Mouse (Mus musculus): ENCODE measurements around the gene Ube2k. TPM values are rescaled to one million over a fixed set of nuclear protein-coding genes. Genes with fewer than 3 reads are reported as not detected.

Gene Ube2k
- 48.6 to 59.6 TPM (median 49.9 TPM) in 3 replicates for total RNA-seq (2017)

GRCm38 (mm10) chr5:65536751-65537419 lies at the start of gene Ube2k, which contains the start of gene Smim14:
Gene Ube2k, plus strand, starts transcription at chr5:65537233.
Gene Smim14, minus strand, starts transcription at chr5:65537184.
- peak; percentile 79 for ATAC-seq (replicated peaks; ENCODE audit: insufficient number of reproducible peaks, low FRiP score, low TSS enrichment, poor library complexity, severe bottlenecking)

- ATAC-seq (replicated peaks; ENCODE audit: insufficient number of reproducible peaks, low FRiP score, low TSS enrichment, poor library complexity, severe bottlenecking) = no peak
These were observed 49.7 kb upstream of the Ube2k start for GRCm38 (mm10) chr5:65487381-65487780.

- no peak for ATAC-seq (replicated peaks; ENCODE audit: insufficient number of reproducible peaks, low FRiP score, low TSS enrichment, poor library complexity, severe bottlenecking)
These were observed 48.3 kb upstream of the Ube2k start for GRCm38 (mm10) chr5:65488725-65489124.

DNA sequence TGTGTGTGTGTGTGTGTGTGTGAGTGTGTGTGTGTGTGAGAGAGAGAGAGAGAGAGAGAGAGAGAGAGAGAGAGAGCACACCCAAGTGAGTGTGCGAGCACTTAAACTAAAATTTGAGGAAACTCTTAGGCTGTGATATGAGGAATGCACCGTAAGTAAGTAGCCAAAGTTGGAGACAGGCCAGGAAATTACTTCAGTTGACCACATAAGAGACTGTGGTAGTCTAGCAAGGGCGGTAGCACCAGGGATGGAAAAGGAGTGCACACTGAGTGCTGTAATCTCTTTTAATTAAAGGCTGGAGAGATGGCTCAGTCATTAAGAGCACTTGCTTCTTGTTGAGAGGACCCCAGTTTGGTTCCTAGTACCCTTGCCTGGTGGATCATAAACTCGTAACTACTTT lies 47.2 kb upstream of the Ube2k start:
- ATAC-seq (replicated peaks; ENCODE audit: insufficient number of reproducible peaks, low FRiP score, low TSS enrichment, poor library complexity, severe bottlenecking) = 0 out of 2 replicates have a peak, but pooled peaks have one; percentile 20

- peak; percentile 49 for ATAC-seq (replicated peaks; ENCODE audit: insufficient number of reproducible peaks, low FRiP score, low TSS enrichment, poor library complexity, severe bottlenecking)
These were observed 45.0 kb upstream of the Ube2k start for GRCm38 (mm10) chr5:65491767-65492715.

GRCm38 (mm10) chr5:65492716-65493531 lies 44.1 kb upstream of the Ube2k start, which contains the start of gene Gm43552:
Gene Gm43552, minus strand, starts transcription at chr5:65492833.
- peak; percentile 89 for ATAC-seq (replicated peaks; ENCODE audit: insufficient number of reproducible peaks, low FRiP score, low TSS enrichment, poor library complexity, severe bottlenecking)

GRCm38 (mm10) chr5:65500231-65500630 lies 36.8 kb upstream of the Ube2k start:
- ATAC-seq (replicated peaks; ENCODE audit: insufficient number of reproducible peaks, low FRiP score, low TSS enrichment, poor library complexity, severe bottlenecking) = no peak

GRCm38 (mm10) chr5:65501407-65501806 lies 35.6 kb upstream of the Ube2k start:
- ATAC-seq (replicated peaks; ENCODE audit: insufficient number of reproducible peaks, low FRiP score, low TSS enrichment, poor library complexity, severe bottlenecking) = no peak

- no peak for ATAC-seq (replicated peaks; ENCODE audit: insufficient number of reproducible peaks, low FRiP score, low TSS enrichment, poor library complexity, severe bottlenecking)
These were observed 31.2 kb upstream of the Ube2k start for GRCm38 (mm10) chr5:65505786-65506185.

GRCm38 (mm10) chr5:65508395-65508794 lies 28.6 kb upstream of the Ube2k start:
- ATAC-seq (replicated peaks; ENCODE audit: insufficient number of reproducible peaks, low FRiP score, low TSS enrichment, poor library complexity, severe bottlenecking) = peak; percentile 53; the same call in 1 of the 2 replicates

DNA sequence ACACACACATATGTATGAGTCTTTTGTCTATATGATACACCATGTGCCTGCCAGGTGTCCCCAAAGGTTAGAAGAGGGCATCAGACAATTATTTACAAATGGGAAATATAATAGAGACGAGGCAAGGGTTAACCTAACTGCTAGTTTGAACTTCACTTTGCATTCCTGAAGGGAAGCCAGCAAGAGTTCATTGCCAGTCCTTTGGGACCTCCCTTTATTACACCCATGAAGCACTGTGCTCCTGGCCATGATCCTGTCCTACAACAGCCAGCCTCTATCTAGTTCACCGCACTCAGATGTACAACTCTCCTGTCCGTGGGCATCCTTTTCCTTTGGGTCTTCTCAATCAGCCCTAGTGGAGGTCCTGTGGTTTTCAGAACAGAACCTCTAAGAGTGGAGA lies 23.5 kb upstream of the Ube2k start:
- no peak for ATAC-seq (replicated peaks; ENCODE audit: insufficient number of reproducible peaks, low FRiP score, low TSS enrichment, poor library complexity, severe bottlenecking)

GRCm38 (mm10) chr5:65514635-65515278 lies 22.3 kb upstream of the Ube2k start:
- peak; percentile 92 for ATAC-seq (replicated peaks; ENCODE audit: insufficient number of reproducible peaks, low FRiP score, low TSS enrichment, poor library complexity, severe bottlenecking)

DNA sequence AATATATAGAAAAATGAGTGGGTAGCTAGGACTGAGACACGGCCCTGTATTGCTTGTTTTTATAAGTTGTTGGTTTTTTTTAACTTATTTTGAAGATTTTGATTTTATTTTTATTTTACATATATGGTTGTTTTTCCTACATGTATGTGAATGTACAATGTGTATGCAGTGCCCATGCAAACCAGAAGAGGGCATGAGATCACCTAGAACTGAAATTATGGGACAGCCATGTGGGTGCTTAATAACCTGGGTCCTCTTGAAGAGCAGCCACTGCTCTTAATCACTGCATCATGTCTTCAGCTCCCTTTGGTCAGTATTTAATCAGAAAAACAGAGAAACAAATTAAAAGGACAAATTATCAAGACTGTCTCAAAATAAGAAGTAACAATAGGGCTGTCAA lies 15.2 kb upstream of the Ube2k start:
- ATAC-seq (replicated peaks; ENCODE audit: insufficient number of reproducible peaks, low FRiP score, low TSS enrichment, poor library complexity, severe bottlenecking) = no peak

DNA sequence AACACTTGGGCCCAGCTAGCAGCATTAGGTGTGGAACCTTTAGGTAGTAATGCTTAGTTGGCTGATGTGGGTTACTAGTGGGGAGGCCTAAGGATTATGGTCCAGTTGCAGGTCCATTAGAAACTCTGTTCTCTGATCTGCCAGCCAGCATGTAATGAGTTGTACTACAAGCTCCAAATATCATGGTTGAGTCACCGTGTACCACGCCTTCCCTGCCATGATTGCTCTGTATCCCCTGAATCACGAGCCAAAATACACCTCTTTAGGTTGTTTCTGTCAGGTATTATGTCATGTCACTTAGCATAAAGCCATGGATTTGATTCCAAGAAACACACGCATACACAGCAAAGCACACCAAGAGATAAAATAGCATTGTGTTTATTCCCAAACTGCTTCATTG lies 12.2 kb upstream of the Ube2k start:
- ATAC-seq (replicated peaks; ENCODE audit: insufficient number of reproducible peaks, low FRiP score, low TSS enrichment, poor library complexity, severe bottlenecking) = no peak

GRCm38 (mm10) chr5:65525674-65526443 lies 11.2 kb upstream of the Ube2k start:
- no peak for ATAC-seq (replicated peaks; ENCODE audit: insufficient number of reproducible peaks, low FRiP score, low TSS enrichment, poor library complexity, severe bottlenecking)

DNA sequence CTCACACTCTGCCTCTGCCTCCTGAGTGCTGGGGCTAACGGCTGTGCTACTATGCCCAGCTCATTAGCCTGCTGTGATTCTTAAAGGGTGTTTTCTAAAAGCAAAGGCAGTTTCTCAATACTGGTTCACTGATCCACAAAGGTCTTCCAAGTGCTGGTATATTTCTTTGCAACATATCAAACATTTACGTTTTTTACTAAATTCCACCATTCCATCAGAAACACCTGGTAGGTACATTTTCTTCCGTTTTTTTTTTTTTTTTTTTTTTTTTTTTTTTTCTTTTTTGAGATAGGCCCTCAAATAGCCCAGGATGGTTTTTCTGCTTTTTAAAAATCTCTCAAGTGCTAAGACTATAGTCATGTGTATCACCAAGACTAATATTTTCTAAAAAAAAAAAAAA lies 5.8 kb upstream of the Ube2k start:
- ATAC-seq (replicated peaks; ENCODE audit: insufficient number of reproducible peaks, low FRiP score, low TSS enrichment, poor library complexity, severe bottlenecking) = no peak

DNA sequence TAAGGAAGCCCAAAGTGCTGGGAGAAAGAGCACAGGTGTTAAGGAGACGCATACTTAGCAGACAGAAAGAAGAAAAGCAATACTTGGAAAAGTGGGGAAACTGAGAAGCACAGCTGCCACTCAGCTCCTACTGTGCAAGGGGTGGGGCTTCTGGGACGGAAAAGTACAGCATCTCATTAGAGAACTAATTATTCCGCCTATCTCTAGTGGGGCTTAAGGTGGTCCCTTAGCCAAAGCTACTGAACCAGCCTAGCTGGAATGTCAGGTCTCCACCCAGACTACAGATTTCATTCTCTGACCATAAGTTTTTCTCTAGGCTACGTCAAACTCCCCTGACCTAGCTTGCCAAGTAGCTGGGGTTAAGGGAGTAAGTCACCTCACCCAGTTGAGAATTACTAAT lies 2.5 kb upstream of the Ube2k start:
- no peak for ATAC-seq (replicated peaks; ENCODE audit: insufficient number of reproducible peaks, low FRiP score, low TSS enrichment, poor library complexity, severe bottlenecking)

Data from monocyte, adult 5-6 weeks (primary cell).